Mouse (Mus musculus) sigmoid colon, adult 10 weeks (tissue): ENCODE data around the gene Gm10096. TPM values are rescaled to one million over a fixed set of nuclear protein-coding genes. Genes with fewer than 3 reads are reported as not detected.

ENCODE experiments used
- polyA plus RNA-seq: library from polyadenylated mRNA; stranded (reverse); fragments of 350-450 nt; fragmentation: Illumina TruSeq; extraction: RNeasy Lipid Tissue Mini Kit (QIAGEN cat#74804); gene quantifications from one replicate; pipeline ENCODE4 v1.2.3, GENCODE M21; 2014; ENCODE audit warnings: low read depth, low replicate concordance

The Gm10096 gene
- not detected for polyA plus RNA-seq

DNA sequence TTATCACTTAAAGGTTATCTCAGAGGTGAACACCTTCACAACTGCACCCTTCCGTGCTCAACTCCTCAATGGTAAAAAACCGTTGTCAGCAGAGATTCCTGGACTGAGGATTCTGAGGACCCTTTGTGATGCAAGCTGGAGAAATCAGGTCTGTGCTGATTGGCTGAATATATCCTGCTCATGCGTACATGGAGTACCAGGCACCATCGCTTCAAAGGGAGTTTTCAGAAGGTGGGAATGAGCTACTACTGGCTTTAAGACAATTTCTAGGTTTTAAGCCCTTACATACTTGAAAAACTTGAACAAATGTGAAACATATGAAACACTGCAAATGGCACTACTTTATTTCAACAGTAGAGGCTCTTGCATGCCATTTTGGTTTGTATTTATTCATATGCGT, at the start of gene Gm10096:
Gm10096 (minus strand) TSS at position 101 of the 400 bp plus-strand sequence.

